Mouse (Mus musculus) A20 (cell line): ENCODE measurements around the gene Scyl3.

ENCODE experiments used
- DNase-seq: peaks from one replicate; pipeline ENCODE4 v3.0.0-alpha.2; 2011; ENCODE audit warnings: low read depth, low spot score

Gene Scyl3

GRCm38 (mm10) chr1:163928846-163929245 lies at the start of gene Scyl3:
Gene Scyl3 (plus strand): TSS chr1:163929100.
- DNase-seq = no peak

GRCm38 (mm10) chr1:163889629-163890028 lies 39.3 kb upstream of the Scyl3 start:
- no peak for DNase-seq

- no peak for DNase-seq
These were observed 35.6 kb upstream of the Scyl3 start for GRCm38 (mm10) chr1:163893294-163893693.

GRCm38 (mm10) chr1:163893774-163894527 lies 34.9 kb upstream of the Scyl3 start:
- DNase-seq = no peak

GRCm38 (mm10) chr1:163898291-163898764 lies 30.6 kb upstream of the Scyl3 start:
- no peak for DNase-seq

- peak; percentile 22 for DNase-seq
These were observed 29.3 kb upstream of the Scyl3 start for GRCm38 (mm10) chr1:163899575-163899974.

GRCm38 (mm10) chr1:163900168-163900567 lies 28.7 kb upstream of the Scyl3 start:
- DNase-seq = peak; percentile 24

- DNase-seq = no peak
These were observed 25.5 kb upstream of the Scyl3 start for GRCm38 (mm10) chr1:163903411-163903810.

- DNase-seq = no peak
These were observed 21.7 kb upstream of the Scyl3 start for GRCm38 (mm10) chr1:163907007-163907811.

GRCm38 (mm10) chr1:163908389-163908788 lies 20.5 kb upstream of the Scyl3 start:
- DNase-seq = no peak

- DNase-seq = peak; percentile 66
These were observed 18.6 kb upstream of the Scyl3 start for GRCm38 (mm10) chr1:163910343-163910742.

GRCm38 (mm10) chr1:163910785-163911184 lies 18.1 kb upstream of the Scyl3 start:
- DNase-seq = no peak

- no peak for DNase-seq
These were observed 16.9 kb upstream of the Scyl3 start for GRCm38 (mm10) chr1:163911981-163912380.

GRCm38 (mm10) chr1:163917349-163918160 lies 11.3 kb upstream of the Scyl3 start:
- DNase-seq = no peak

- no peak for DNase-seq
These were observed 4.8 kb upstream of the Scyl3 start for GRCm38 (mm10) chr1:163924093-163924492.

- DNase-seq = peak; percentile 93
These were observed 947 bp downstream of the Scyl3 start for GRCm38 (mm10) chr1:163929636-163930457.

- DNase-seq = peak; percentile 57
These were observed 1.5 kb downstream of the Scyl3 start for GRCm38 (mm10) chr1:163930458-163930794.

GRCm38 (mm10) chr1:163931801-163932200 lies 2.9 kb downstream of the Scyl3 start:
- no peak for DNase-seq

- DNase-seq = no peak
These were observed 5.7 kb downstream of the Scyl3 start for GRCm38 (mm10) chr1:163934591-163934990.

GRCm38 (mm10) chr1:163942056-163942455 lies 13.2 kb downstream of the Scyl3 start:
- no peak for DNase-seq

GRCm38 (mm10) chr1:163953396-163953795 lies 24.5 kb downstream of the Scyl3 start:
- DNase-seq = no peak
